Mouse (Mus musculus): Measurements from ENCODE around the gene Rtp2.

The Rtp2 gene

DNA sequence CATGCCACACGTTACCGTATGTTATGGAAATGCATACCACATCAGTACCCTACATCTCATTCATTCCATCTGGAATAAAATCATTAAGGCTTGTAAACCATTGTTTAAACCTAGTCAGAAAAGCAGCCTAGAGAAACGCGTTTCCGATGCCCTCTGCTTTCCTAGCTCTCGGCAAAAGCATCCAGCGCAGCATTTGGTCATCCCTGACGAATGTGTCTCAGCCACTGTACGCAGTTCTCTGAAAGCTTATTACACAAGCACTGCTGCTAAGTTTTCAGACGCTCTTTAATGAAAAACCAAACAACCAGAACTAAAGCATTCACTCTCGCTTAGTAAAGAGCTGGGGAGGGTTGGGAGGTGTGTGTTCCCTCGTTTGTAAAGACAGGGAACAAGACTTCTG is 47.1 kb downstream of the Rtp2 start:
- DNase-seq = no peak
